Mouse (Mus musculus): ENCODE measurements at regions not wholly inside any gene's neighbourhood (a gene's known extent, or its start where the extent isn't known, plus 50 kb on each side); places are given as distances from the start of the nearest gene placed in this dataset.

- DNase-seq (ENCODE audit: extremely low spot score) = no peak
Observed at GRCm38 (mm10) chr5:50126177-50126576, 67.4 kb upstream of the Adgra3 start.

GRCm38 (mm10) chr5:50125676-50126075 is 66.9 kb upstream of the Adgra3 start:
- DNase-seq (ENCODE audit: extremely low spot score) = no peak

DNA sequence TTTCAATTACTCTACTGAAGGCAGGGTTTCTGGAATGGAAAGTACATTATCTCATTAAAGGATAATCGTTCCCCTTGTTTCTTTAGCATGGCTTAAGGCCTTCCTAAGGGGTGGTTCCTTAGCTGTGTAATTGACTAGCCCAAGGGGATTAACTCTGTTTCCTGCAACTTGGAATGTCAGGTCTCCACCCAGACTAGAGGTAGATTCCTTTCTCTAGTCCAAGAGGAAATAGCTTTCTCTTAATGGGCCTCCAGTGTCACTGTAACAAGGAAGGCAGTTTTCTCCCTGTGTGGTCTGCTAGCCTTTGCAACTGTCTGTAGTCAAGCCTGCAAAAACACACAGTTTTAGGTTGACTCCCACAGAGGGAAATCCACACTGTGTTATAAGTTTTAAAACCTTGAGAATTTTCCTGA is 64.0 kb upstream of the Adgra3 start:
- peak; percentile 21 for DNase-seq (ENCODE audit: extremely low spot score)

- DNase-seq (ENCODE audit: extremely low spot score) = no peak
Observed at GRCm38 (mm10) chr5:50119860-50120259, 61.1 kb upstream of the Adgra3 start.

Data from embryo, embryonic 9.5 days (tissue).